Mouse (Mus musculus): ENCODE data around the gene Tmem108. TPM values are rescaled to one million over a fixed set of nuclear protein-coding genes. Genes with fewer than 3 reads are reported as not detected.

Tmem108 gene
- polyA plus RNA-seq, 1 experiment from 2014 or later: 9.5 TPM

- Histone ChIP-seq H3K9me3 (replicated peaks) (peaks cover 3% of the 10 kb centered on the region; the same call in 1 of the 2 replicates), H3K4me1 (peaks cover 27% of the 10 kb centered on the region), H3K36me3 (no peaks in the 10 kb centered on the region), H3K9ac (no peak overlapping the region), H3K4me2 (no peak overlapping the region), H3K27ac (no peak overlapping the region), H3K27me3 (no peaks in the 10 kb centered on the region), H3K4me3 (replicated peaks) (no peak overlapping the region)
- no peak for ATAC-seq (replicated peaks; ENCODE audit: low FRiP score)
- 48% methylated on average over 7 of the region's 7 CpGs for WGBS
Measured at GRCm38 (mm10) chr9:103523742-103524403, 237.8 kb downstream of the Tmem108 start.

GRCm38 (mm10) chr9:103523008-103523407 is 238.6 kb downstream of the Tmem108 start:
- no peak overlapping the region for H3K27ac ChIP-seq
- WGBS: 15% methylated on average over 6 of the region's 6 CpGs
- H3K36me3 ChIP-seq: no peaks in the 10 kb centered on the region
- H3K4me1 ChIP-seq: peaks cover 27% of the 10 kb centered on the region
- H3K4me2 ChIP-seq: no peak overlapping the region
- no peaks in the 10 kb centered on the region for H3K27me3 ChIP-seq
- peaks cover 4% of the 10 kb centered on the region; the same call in 1 of the 2 replicates for H3K9me3 ChIP-seq (replicated peaks)
- H3K9ac ChIP-seq: no peak overlapping the region
- peak; percentile 50 for ATAC-seq (replicated peaks; ENCODE audit: low FRiP score)
- no peak overlapping the region for H3K4me3 ChIP-seq (replicated peaks)

- H3K9me3 ChIP-seq (replicated peaks): peaks cover 2% of the 10 kb centered on the region; the same call in 1 of the 2 replicates
- no peak overlapping the region for H3K9ac ChIP-seq
- no peak for ATAC-seq (replicated peaks; ENCODE audit: low FRiP score)
- no peak overlapping the region for H3K4me2 ChIP-seq
- no peak overlapping the region for H3K4me3 ChIP-seq (replicated peaks)
- WGBS: 83% methylated on average over 2 of the region's 2 CpGs
- no peak overlapping the region for H3K27ac ChIP-seq
- no peaks in the 10 kb centered on the region for H3K36me3 ChIP-seq
- no peaks in the 10 kb centered on the region for H3K27me3 ChIP-seq
- peaks cover 12% of the 10 kb centered on the region; the same call in 1 of the 2 replicates for H3K4me1 ChIP-seq
Measured at GRCm38 (mm10) chr9:103513884-103514283, 247.8 kb downstream of the Tmem108 start.

GRCm38 (mm10) chr9:103512257-103512656 is 249.4 kb downstream of the Tmem108 start:
- H3K4me1 ChIP-seq: peaks cover 19% of the 10 kb centered on the region
- no peak overlapping the region for H3K4me2 ChIP-seq
- no peak overlapping the region for H3K27ac ChIP-seq
- WGBS: 30% methylated on average over 6 of the region's 6 CpGs
- peak; percentile 61 for ATAC-seq (replicated peaks; ENCODE audit: low FRiP score)
- H3K9me3 ChIP-seq (replicated peaks): no peaks in the 10 kb centered on the region
- H3K36me3 ChIP-seq: no peaks in the 10 kb centered on the region
- H3K9ac ChIP-seq: no peak overlapping the region
- H3K27me3 ChIP-seq: no peaks in the 10 kb centered on the region
- H3K4me3 ChIP-seq (replicated peaks): no peak overlapping the region

GRCm38 (mm10) chr9:103506968-103507584 is 254.6 kb downstream of the Tmem108 start:
- Histone ChIP-seq H3K9ac (no peak overlapping the region), H3K9me3 (replicated peaks) (no peaks in the 10 kb centered on the region), H3K36me3 (no peaks in the 10 kb centered on the region), H3K4me2 (no peak overlapping the region), H3K27me3 (no peaks in the 10 kb centered on the region), H3K4me1 (peaks cover 26% of the 10 kb centered on the region), H3K4me3 (replicated peaks) (no peak overlapping the region), H3K27ac (no peak overlapping the region; the same call in 1 of the 2 replicates)
- ATAC-seq (replicated peaks; ENCODE audit: low FRiP score): peak; percentile 57
- WGBS: 49% methylated on average over 7 of the region's 7 CpGs

- no peak overlapping the region for H3K9ac ChIP-seq
- WGBS: 63% methylated on average over 5 of the region's 5 CpGs
- ATAC-seq (replicated peaks; ENCODE audit: low FRiP score): no peak
- no peak overlapping the region for H3K4me3 ChIP-seq (replicated peaks)
- peaks cover 31% of the 10 kb centered on the region for H3K4me1 ChIP-seq
- H3K27ac ChIP-seq: no peak overlapping the region
- no peaks in the 10 kb centered on the region for H3K9me3 ChIP-seq (replicated peaks)
- H3K4me2 ChIP-seq: no peak overlapping the region
- no peaks in the 10 kb centered on the region for H3K27me3 ChIP-seq
- H3K36me3 ChIP-seq: no peaks in the 10 kb centered on the region
Measured at GRCm38 (mm10) chr9:103505067-103505466, 256.6 kb downstream of the Tmem108 start.

- ATAC-seq (replicated peaks; ENCODE audit: low FRiP score): no peak
- Histone ChIP-seq H3K27me3 (no peaks in the 10 kb centered on the region), H3K4me3 (replicated peaks) (no peak overlapping the region), H3K36me3 (no peaks in the 10 kb centered on the region), H3K4me2 (no peak overlapping the region), H3K4me1 (peaks cover 31% of the 10 kb centered on the region), H3K27ac (no peak overlapping the region), H3K9ac (no peak overlapping the region), H3K9me3 (replicated peaks) (no peaks in the 10 kb centered on the region)
- 81% methylated on average over 1 of the region's 1 CpGs for WGBS
Measured at GRCm38 (mm10) chr9:103504646-103505045, 257.0 kb downstream of the Tmem108 start.

- 91% methylated on average over 3 of the region's 3 CpGs for WGBS
- Histone ChIP-seq H3K4me3 (replicated peaks) (no peak overlapping the region), H3K4me1 (peaks cover 31% of the 10 kb centered on the region), H3K4me2 (no peak overlapping the region), H3K36me3 (no peaks in the 10 kb centered on the region), H3K27ac (no peak overlapping the region), H3K27me3 (no peaks in the 10 kb centered on the region), H3K9me3 (replicated peaks) (no peaks in the 10 kb centered on the region), H3K9ac (no peak overlapping the region)
- ATAC-seq (replicated peaks; ENCODE audit: low FRiP score): no peak
Measured at GRCm38 (mm10) chr9:103503586-103504298, 257.9 kb downstream of the Tmem108 start.

- Histone ChIP-seq H3K4me1 (peaks cover 26% of the 10 kb centered on the region), H3K27me3 (no peaks in the 10 kb centered on the region)
- 93% methylated on average over 2 of the region's 2 CpGs for WGBS
Measured at GRCm38 (mm10) chr9:103502655-103503054, 259.0 kb downstream of the Tmem108 start.

GRCm38 (mm10) chr9:103501861-103502364 is 259.7 kb downstream of the Tmem108 start:
- WGBS: 30% methylated on average over 14 of the region's 14 CpGs
- H3K4me2 ChIP-seq: no peak overlapping the region
- ATAC-seq (replicated peaks; ENCODE audit: low FRiP score): no peak

More at GRCm38 (mm10) chr9:103502655-103503054, 259.0 kb downstream of the Tmem108 start:
- no peak for ATAC-seq (replicated peaks; ENCODE audit: low FRiP score)
- Histone ChIP-seq H3K9me3 (replicated peaks) (no peaks in the 10 kb centered on the region), H3K4me3 (replicated peaks) (no peak overlapping the region), H3K4me2 (no peak overlapping the region), H3K27ac (no peak overlapping the region), H3K9ac (no peak overlapping the region), H3K36me3 (no peaks in the 10 kb centered on the region)

GRCm38 (mm10) chr9:103499366-103499765 is 262.3 kb downstream of the Tmem108 start:
- ATAC-seq (replicated peaks; ENCODE audit: low FRiP score): no peak
- peaks cover 21% of the 10 kb centered on the region for H3K4me1 ChIP-seq
- no peaks in the 10 kb centered on the region for H3K36me3 ChIP-seq
- no peaks in the 10 kb centered on the region for H3K27me3 ChIP-seq
- no peak overlapping the region for H3K9ac ChIP-seq
- no peak overlapping the region for H3K27ac ChIP-seq
- H3K9me3 ChIP-seq (replicated peaks): no peaks in the 10 kb centered on the region
- H3K4me2 ChIP-seq: no peak overlapping the region
- 94% methylated on average over 18 of the region's 18 CpGs for WGBS
- H3K4me3 ChIP-seq (replicated peaks): no peak overlapping the region

More at GRCm38 (mm10) chr9:103501861-103502364, 259.7 kb downstream of the Tmem108 start:
- H3K4me3 ChIP-seq (replicated peaks): no peak overlapping the region
- H3K9ac ChIP-seq: no peak overlapping the region
- H3K27ac ChIP-seq: no peak overlapping the region
- H3K27me3 ChIP-seq: no peaks in the 10 kb centered on the region
- H3K36me3 ChIP-seq: no peaks in the 10 kb centered on the region
- H3K9me3 ChIP-seq (replicated peaks): no peaks in the 10 kb centered on the region
- peaks cover 21% of the 10 kb centered on the region for H3K4me1 ChIP-seq

- no peak overlapping the region for H3K9ac ChIP-seq
- ATAC-seq (replicated peaks; ENCODE audit: low FRiP score): no peak
- WGBS: 59% methylated on average over 8 of the region's 8 CpGs
Measured at GRCm38 (mm10) chr9:103498699-103499098, 262.9 kb downstream of the Tmem108 start.

More at GRCm38 (mm10) chr9:103498699-103499098, 262.9 kb downstream of the Tmem108 start:
- H3K4me3 ChIP-seq (replicated peaks): no peak overlapping the region
- no peaks in the 10 kb centered on the region for H3K9me3 ChIP-seq (replicated peaks)
- no peak overlapping the region for H3K27ac ChIP-seq
- peaks cover 21% of the 10 kb centered on the region for H3K4me1 ChIP-seq
- H3K36me3 ChIP-seq: no peaks in the 10 kb centered on the region
- H3K4me2 ChIP-seq: no peak overlapping the region
- H3K27me3 ChIP-seq: no peaks in the 10 kb centered on the region
